Mouse (Mus musculus) hindbrain, embryonic 14.5 days (tissue): ENCODE results near the gene Myo16. TPM values are rescaled to one million over a fixed set of nuclear protein-coding genes. Genes with fewer than 3 reads are reported as not detected.

Experiments used
- ATAC-seq: fragments of 200-750 bp; cut with Nextera tagmentation; 2 replicates; pipeline ENCODE4 v1.8.0; 2017; ENCODE audit warnings: moderate number of reproducible peaks, mild to moderate bottlenecking, moderate TSS enrichment, moderate library complexity; ENCODE audit not compliant: low FRiP score
- DNase-seq: peaks from one replicate; pipeline ENCODE4 v3.0.0-alpha.2; 2015; ENCODE audit warnings: low spot score
- H3K27ac ChIP-seq: fragments of 300-500 bp; sonication (generic); 2 replicates; pipeline ENCODE4 v1.5.1; 2014; ENCODE audit warnings: mild to moderate bottlenecking, moderate library complexity
- H3K27me3 ChIP-seq: fragments of 300-500 bp; sonication (generic); 2 replicates; pipeline ENCODE4 v1.6.1; 2014; ENCODE audit warnings: mild to moderate bottlenecking, low read length, mixed read lengths; ENCODE audit not compliant: control insufficient read depth, insufficient read depth
- H3K36me3 ChIP-seq: fragments of 300-500 bp; sonication (generic); replicated peaks from 2 replicates; pipeline ENCODE4 v1.6.1; 2014; ENCODE audit not compliant: control insufficient read depth, insufficient read depth
- H3K4me1 ChIP-seq: fragments of 300-500 bp; sonication (generic); replicated peaks from 2 replicates; pipeline ENCODE4 v1.6.1; 2014; ENCODE audit warnings: antibody characterized with exemption, low read length, mixed read lengths; ENCODE audit not compliant: control insufficient read depth, insufficient read depth
- H3K4me2 ChIP-seq: fragments of 300-500 bp; sonication (generic); replicated peaks from 2 replicates; pipeline ENCODE4 v1.6.1; 2014; ENCODE audit warnings: mild to moderate bottlenecking, moderate library complexity
- H3K4me3 ChIP-seq: fragments of 300-500 bp; sonication (generic); replicated peaks from 2 replicates; pipeline ENCODE4 v1.5.1; 2014; ENCODE audit warnings: mild to moderate bottlenecking, low read length
- H3K9ac ChIP-seq: fragments of 300-500 bp; sonication (generic); 2 replicates; pipeline ENCODE4 v1.6.1; 2014
- H3K9me3 ChIP-seq: fragments of 300-500 bp; sonication (generic); 2 replicates; pipeline ENCODE4 v1.6.1; 2016; ENCODE audit warnings: low read length; ENCODE audit not compliant: control insufficient read depth
- WGBS: fragments of 180-500 bp; shearing (Covaris S2); extraction: QIAGEN DNeasy Blood & Tissue Kit; methylation state at CpG from one replicate; pipeline ENCODE4 v1.1.7; 2014; 5-methylcytosine and 5-hydroxymethylcytosine counted together
- polyA plus RNA-seq: library from polyadenylated mRNA; unstranded; fragments of >200 nt; fragmentation: Nextera tagmentation; extraction: Ambion mirVana; gene quantifications from 2 replicates; pipeline ENCODE4 v1.2.1, GENCODE M21; 2014

Gene Myo16
- polyA plus RNA-seq, 1 experiment from 2014 or later, result 6.7 TPM

GRCm38 (mm10) chr8:10598889-10599288 is 445.2 kb downstream of the Myo16 start:
- no peak for DNase-seq
- no peak overlapping the region for H3K9ac ChIP-seq
- no peaks in the 10 kb centered on the region for H3K36me3 ChIP-seq
- no peak overlapping the region for H3K27ac ChIP-seq
- no peak overlapping the region for H3K4me2 ChIP-seq
- 94% methylated on average over 5 of the region's 5 CpGs for WGBS
- H3K4me3 ChIP-seq, result no peak overlapping the region
- H3K9me3 ChIP-seq, result no peaks in the 10 kb centered on the region
- no peak for ATAC-seq
- no peaks in the 10 kb centered on the region for H3K27me3 ChIP-seq
- 0 out of 2 replicates have a peak, but pooled peaks cover under 1% of the 10 kb centered on the region for H3K4me1 ChIP-seq

DNA sequence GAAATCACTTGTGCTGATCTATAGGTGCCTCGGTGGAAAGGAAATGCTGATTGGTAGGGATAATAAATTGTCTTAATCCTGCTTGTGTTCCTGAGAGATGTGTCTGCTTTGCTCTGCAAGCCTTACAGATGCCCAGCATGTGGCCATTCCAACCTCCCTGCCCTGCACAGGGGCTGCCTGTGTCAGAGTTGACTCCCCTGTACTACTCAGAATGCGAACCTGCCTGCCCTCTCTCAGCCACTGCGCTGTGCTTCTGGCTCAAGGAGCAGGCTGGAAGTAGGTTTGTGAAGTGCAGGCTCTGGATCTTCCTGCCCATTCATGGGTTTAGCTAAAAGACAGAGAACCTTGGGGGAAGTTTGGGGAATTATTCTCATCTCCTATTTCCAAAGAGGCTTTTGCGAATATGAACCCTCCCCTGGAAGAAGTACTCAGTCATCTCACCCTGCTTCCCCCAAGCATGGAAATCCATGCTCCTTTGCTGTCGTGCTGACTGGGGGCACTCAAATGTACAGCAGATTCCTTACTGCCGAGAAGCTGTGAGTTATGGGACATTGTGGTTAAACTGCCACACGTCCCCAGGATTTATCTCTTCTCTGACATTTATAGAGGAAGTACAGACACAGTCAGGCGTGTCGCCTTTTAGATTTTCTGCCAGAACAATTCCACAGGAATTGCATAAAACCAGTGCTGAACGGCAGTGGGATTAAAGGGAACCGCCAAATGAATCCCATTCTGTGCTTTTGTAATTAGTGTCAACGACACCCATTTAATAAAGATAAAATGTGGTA is 452.5 kb downstream of the Myo16 start:
- Histone ChIP-seq H3K9me3 (no peaks in the 10 kb centered on the region), H3K4me1 (peaks cover 17% of the 10 kb centered on the region), H3K9ac (no peak overlapping the region), H3K4me3 (no peak overlapping the region), H3K36me3 (no peaks in the 10 kb centered on the region), H3K27me3 (no peaks in the 10 kb centered on the region), H3K4me2 (no peak overlapping the region), H3K27ac (no peak overlapping the region)
- DNase-seq, result no peak
- 42% methylated on average over 12 of the region's 12 CpGs for WGBS
- no peak for ATAC-seq

GRCm38 (mm10) chr8:10606816-10607209 is 453.1 kb downstream of the Myo16 start:
- peaks cover 17% of the 10 kb centered on the region for H3K4me1 ChIP-seq
- H3K4me3 ChIP-seq, result no peak overlapping the region
- 50% methylated on average over 4 of the region's 4 CpGs for WGBS
- H3K4me2 ChIP-seq, result no peak overlapping the region
- no peaks in the 10 kb centered on the region for H3K27me3 ChIP-seq
- DNase-seq (no peak), ATAC-seq (no peak)
- H3K9ac ChIP-seq, result no peak overlapping the region
- H3K9me3 ChIP-seq, result no peaks in the 10 kb centered on the region
- no peak overlapping the region for H3K27ac ChIP-seq
- no peaks in the 10 kb centered on the region for H3K36me3 ChIP-seq

GRCm38 (mm10) chr8:10611636-10612035 is 457.9 kb downstream of the Myo16 start:
- Histone ChIP-seq H3K4me2 (no peak overlapping the region), H3K36me3 (no peaks in the 10 kb centered on the region), H3K4me1 (0 out of 2 replicates have a peak, but pooled peaks cover 2% of the 10 kb centered on the region), H3K4me3 (no peak overlapping the region), H3K9me3 (no peaks in the 10 kb centered on the region), H3K27ac (no peak overlapping the region), H3K9ac (no peak overlapping the region), H3K27me3 (no peaks in the 10 kb centered on the region)
- 82% methylated on average over 5 of the region's 5 CpGs for WGBS
- DNase-seq, result no peak
- no peak for ATAC-seq

DNA sequence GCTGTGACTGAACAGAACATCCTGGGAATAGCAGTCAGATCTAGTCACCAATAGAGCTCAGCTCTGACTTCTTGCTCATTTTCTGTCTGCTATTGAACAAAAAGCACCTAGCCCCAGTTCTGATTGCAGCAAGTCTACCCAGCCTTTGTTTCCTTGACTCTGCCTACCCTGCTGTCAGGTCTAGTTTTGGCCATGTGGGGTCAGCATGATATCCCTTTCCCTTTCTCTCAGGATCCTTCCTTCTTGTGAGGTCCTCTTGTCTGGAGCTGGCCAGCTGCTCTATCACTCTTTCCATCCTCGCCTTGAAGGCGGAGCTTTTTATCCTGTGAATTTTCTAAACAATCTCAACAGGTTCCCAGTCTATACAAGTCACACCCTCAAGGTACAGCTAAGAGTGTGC is 459.7 kb downstream of the Myo16 start:
- Histone ChIP-seq H3K27me3 (no peaks in the 10 kb centered on the region), H3K36me3 (no peaks in the 10 kb centered on the region), H3K9me3 (no peaks in the 10 kb centered on the region), H3K4me1 (no peaks in the 10 kb centered on the region), H3K27ac (no peak overlapping the region), H3K4me3 (no peak overlapping the region), H3K9ac (no peak overlapping the region), H3K4me2 (no peak overlapping the region)
- WGBS, result 67% methylated on average over 2 of the region's 2 CpGs
- DNase-seq (no peak), ATAC-seq (no peak)

GRCm38 (mm10) chr8:10619689-10620088 is 466.0 kb downstream of the Myo16 start:
- Histone ChIP-seq H3K4me2 (no peak overlapping the region), H3K4me3 (no peak overlapping the region), H3K9ac (no peak overlapping the region), H3K4me1 (no peaks in the 10 kb centered on the region), H3K36me3 (no peaks in the 10 kb centered on the region), H3K27me3 (no peaks in the 10 kb centered on the region), H3K27ac (no peak overlapping the region), H3K9me3 (no peaks in the 10 kb centered on the region)
- DNase-seq (no peak), ATAC-seq (no peak)
- 95% methylated on average over 2 of the region's 2 CpGs for WGBS

DNA sequence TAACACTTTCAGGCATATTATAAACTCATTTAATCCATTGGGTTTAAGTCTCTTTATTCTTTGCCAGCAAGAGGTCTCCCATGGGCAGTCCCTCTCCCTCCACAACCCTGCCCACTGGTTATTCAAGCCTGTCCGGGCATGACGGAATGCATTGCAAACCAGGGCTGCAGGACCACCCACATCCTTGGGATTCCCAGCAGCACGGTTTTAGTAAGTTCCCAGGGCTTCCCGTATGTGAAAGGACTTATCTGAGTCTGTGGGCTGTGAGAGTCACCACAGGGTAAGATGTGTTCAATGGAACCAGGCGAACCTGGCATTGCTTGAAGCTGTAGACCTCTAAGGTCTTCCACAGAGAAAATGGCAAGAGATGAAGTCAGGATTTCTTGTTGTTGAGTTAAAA is 471.6 kb downstream of the Myo16 start:
- no peak; the same call in 1 of the 2 replicates for ATAC-seq
- no peak overlapping the region for H3K4me3 ChIP-seq
- H3K27ac ChIP-seq, result no peak overlapping the region
- no peak overlapping the region for H3K9ac ChIP-seq
- DNase-seq, result no peak
- H3K4me1 ChIP-seq, result peaks cover 12% of the 10 kb centered on the region; the same call in 1 of the 2 replicates
- no peaks in the 10 kb centered on the region for H3K9me3 ChIP-seq
- no peak overlapping the region for H3K4me2 ChIP-seq
- no peaks in the 10 kb centered on the region for H3K36me3 ChIP-seq
- no peaks in the 10 kb centered on the region for H3K27me3 ChIP-seq
- WGBS, result 12% methylated on average over 5 of the region's 5 CpGs

GRCm38 (mm10) chr8:10628725-10629124 is 475.0 kb downstream of the Myo16 start:
- DNase-seq (no peak), ATAC-seq (no peak)
- WGBS, result 59% methylated on average over 8 of the region's 8 CpGs
- Histone ChIP-seq H3K9ac (no peak overlapping the region), H3K4me2 (no peak overlapping the region), H3K4me3 (no peak overlapping the region), H3K36me3 (no peaks in the 10 kb centered on the region), H3K4me1 (peaks cover 12% of the 10 kb centered on the region; the same call in 1 of the 2 replicates), H3K27me3 (no peaks in the 10 kb centered on the region), H3K9me3 (no peaks in the 10 kb centered on the region), H3K27ac (no peak overlapping the region)

- 55% methylated on average over 5 of the region's 5 CpGs for WGBS
- Histone ChIP-seq H3K9me3 (no peaks in the 10 kb centered on the region), H3K27ac (no peak overlapping the region), H3K27me3 (no peaks in the 10 kb centered on the region), H3K36me3 (no peaks in the 10 kb centered on the region), H3K9ac (no peak overlapping the region), H3K4me2 (no peak overlapping the region), H3K4me3 (no peak overlapping the region), H3K4me1 (peaks cover 16% of the 10 kb centered on the region; the same call in 1 of the 2 replicates)
- ATAC-seq (no peak), DNase-seq (no peak)
These were observed 476.2 kb downstream of the Myo16 start for GRCm38 (mm10) chr8:10629862-10630261.
